Mouse (Mus musculus) hematopoietic stem cell, adult 5-6 weeks (primary cell): ENCODE measurements around the gene Cfap161. TPM values are rescaled to one million over a fixed set of nuclear protein-coding genes. Genes with fewer than 3 reads are reported as not detected.

ENCODE experiments used
- ATAC-seq, 2 experiments: fragments of 125-278 bp in 1 of 2; replicated peaks in 1 of 2; 2 replicates each; pipeline ENCODE4 v1.8.0; 2016 to 2017; ENCODE audit warnings: inconsistent platforms in 2 of 2, mild to moderate bottlenecking in 2 of 2, moderate number of reproducible peaks in 2 of 2, low read depth in 1 of 2, moderate TSS enrichment in 1 of 2; ENCODE audit not compliant: low FRiP score in 2 of 2, poor library complexity in 2 of 2, severe bottlenecking in 2 of 2, insufficient read depth in 1 of 2, low TSS enrichment in 1 of 2
- total RNA-seq: library from RNA; stranded (forward); fragments of 172-1452, 232-1000 nt; gene quantifications from 2 replicates; pipeline ENCODE4 v1.2.3, GENCODE M21; 2017

Gene Cfap161
- total RNA-seq, 1 experiment from 2014 or later, result not detected

DNA sequence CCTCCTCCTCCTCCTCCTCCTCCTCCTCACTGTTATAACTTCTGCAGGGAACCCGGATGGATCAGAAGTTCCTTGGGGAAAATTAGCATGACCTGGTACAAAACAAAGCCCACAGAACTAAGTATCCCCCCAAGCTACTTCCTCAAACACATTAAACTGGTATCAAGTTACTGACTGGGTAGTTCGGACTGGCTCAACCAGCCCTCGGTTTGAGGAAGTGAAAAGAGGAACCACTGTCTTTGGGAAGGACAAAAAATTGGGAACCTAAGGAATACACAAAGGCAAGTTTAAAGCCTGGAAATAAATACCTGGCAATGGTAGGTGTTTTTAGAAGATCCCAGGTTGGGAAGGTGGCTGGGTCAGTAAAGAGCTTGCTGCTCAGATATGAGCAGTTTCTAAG is 15.0 kb upstream of the Cfap161 start:
- peak; percentile 78 to 85 for ATAC-seq

DNA sequence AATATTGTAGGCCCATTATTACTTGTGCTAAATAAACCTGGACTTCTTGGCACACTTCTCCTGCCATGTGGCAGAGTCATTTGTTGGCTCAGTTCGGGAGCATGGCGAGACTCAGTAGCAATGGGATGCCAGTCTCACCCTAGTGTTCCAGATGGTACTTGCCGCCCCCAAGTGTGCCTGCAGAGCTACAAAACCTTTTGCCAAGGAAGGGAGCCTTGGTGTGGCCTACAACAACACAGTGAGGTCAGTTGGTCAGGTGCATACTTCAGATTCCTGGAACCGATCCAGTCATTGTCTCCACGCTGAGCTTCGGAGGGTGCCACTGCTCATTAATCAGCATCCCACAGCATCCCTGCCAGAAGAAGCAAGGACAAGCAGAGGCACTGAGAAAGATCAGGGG is 14.4 kb upstream of the Cfap161 start:
- ATAC-seq, result no peak

DNA sequence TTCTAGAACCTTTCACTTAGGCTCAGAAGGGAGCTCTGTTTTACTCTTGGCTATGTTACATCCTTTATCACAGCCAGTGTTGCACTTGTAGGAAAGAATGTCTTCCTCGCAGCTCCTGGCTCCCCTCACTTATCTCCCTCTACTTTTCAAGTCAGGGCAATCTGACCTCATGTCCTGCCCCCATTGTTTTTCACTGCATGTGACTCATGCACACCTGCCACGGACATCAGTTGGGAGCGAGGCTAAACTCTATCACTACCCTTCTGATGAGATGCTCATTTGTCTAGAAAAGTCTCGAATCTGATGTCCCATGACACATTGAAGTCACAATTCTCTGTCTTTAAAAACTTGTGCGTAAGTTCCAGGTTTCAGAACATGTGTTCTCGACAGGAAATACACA is 12.3 kb upstream of the Cfap161 start:
- ATAC-seq, result no peak

DNA sequence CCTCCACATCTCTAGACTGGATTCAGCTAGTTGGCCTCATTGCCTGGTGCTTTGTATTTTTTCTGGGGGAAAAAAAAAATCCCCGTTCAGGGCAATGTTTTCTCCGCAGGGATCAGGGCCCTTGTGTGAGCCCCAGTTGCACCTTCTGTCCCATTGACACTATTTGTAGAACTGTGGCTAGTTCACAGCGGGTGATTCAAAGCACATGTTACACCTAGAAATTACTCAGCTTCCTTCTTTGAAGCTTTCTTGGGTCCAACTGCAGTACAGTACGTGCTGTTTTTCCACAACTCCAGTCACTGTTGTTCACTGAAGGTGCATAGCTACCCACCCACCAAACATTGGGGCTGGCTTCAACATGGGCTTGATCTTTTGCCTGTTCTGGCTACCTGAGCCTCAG is 9.1 kb upstream of the Cfap161 start:
- no peak for ATAC-seq

- ATAC-seq, result peak; percentile 67 to 87
These were observed 7.8 kb upstream of the Cfap161 start for GRCm38 (mm10) chr7:83802509-83802908.

GRCm38 (mm10) chr7:83802007-83802406 is 7.3 kb upstream of the Cfap161 start:
- ATAC-seq, result peak; percentile 30 to 54; a peak in 2 of 4 replicates

DNA sequence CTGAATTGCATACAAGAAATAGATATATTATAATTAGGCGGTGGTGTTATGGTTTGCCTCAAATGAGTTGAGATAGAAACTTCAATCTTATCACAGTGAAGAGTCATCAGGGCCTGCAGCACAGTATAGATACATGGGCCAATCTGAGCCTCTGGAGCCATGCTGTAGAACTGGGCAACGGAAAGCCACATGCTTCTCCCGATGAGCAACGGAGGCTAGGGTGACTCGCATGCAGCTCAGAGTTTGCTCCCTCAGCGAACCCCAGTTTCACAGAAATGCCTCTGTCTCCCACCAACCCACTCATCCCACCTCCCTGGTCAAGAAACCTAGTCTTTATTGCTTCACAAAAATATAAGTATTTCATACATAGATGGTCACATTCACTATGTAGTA is 6.8 kb upstream of the Cfap161 start:
- ATAC-seq, result no peak

DNA sequence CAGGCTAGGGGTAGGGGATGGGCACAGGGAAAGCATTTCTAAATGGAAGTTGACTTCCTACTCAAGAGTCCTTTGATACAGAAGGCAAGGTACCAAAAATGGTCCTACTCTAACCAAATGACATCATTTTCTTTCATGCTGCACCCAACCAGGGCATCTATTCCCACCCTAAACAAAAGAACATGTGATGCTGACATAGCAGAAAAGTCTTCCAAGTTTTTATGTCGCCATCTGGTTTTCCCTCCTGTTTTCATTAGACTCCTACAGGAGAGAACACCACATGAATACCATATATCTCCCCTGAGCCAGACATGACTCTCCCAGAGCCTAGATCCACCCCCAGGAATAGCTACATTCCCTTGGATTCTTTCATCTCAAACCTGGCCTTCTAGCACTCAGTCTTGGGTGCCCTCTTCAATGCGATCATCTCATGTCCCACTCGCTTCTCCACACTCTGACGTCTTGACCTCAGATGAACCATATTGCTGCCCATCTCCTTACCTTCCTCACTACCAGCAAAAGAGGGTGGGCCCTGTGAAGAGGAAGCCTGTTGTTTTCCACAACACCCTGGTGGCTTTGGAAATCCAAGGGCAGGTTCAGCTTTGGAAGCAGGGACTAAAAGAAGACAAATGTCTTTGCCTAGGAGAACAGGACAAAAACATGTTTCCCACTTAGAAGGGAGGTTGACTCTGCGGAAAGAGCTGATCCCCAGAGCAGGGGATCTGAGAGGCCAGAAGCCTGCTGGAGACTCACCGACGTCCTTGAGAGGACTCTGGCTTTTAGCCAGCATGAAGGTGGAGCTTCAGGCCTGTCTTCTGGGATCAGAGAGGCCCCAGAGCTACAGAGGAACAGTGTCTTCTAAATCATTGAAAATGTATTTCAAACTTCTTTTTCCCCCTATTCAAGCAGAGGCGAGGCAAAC is 6.1 kb upstream of the Cfap161 start:
- ATAC-seq, result no peak

DNA sequence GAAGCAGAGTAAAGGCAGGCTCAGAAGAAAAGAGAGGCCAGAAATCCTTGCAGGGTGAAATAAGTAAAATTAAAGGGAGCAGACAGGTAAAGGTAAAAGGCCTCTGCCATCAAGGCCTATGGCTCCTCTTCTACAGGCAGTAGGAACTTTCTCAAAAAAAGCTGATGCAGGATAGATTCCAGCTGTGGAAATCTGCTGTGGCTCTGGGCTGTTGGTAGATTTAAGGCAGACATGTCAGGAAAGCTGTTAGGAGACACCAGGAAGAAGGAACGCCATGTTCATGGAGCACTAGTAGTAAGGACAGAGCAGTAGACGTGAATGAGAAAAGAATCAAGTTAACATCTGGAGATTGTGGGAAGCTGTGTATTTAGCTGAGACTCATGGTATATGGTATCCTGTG is 5.4 kb upstream of the Cfap161 start:
- ATAC-seq, result no peak

GRCm38 (mm10) chr7:83798004-83798403 is 3.3 kb upstream of the Cfap161 start:
- no peak for ATAC-seq

DNA sequence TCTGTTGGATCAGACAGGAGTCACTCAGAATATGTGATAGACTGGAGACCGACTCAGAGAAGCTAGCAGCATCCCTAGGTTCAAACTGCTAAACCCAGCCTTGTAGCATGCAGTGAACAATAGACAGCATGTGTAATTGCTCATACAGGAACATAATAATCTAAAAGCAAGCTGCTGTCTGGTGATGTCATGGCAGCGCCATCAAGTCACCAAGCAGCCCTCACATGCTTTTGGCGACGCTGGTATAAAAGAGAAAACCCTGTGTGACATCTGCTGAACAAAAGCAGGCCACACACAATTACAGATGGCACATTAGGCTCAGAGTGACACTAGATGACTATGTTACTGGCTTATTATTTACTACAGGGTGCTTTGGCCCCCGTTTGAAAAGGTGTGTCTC is 1.5 kb upstream of the Cfap161 start:
- no peak for ATAC-seq

DNA sequence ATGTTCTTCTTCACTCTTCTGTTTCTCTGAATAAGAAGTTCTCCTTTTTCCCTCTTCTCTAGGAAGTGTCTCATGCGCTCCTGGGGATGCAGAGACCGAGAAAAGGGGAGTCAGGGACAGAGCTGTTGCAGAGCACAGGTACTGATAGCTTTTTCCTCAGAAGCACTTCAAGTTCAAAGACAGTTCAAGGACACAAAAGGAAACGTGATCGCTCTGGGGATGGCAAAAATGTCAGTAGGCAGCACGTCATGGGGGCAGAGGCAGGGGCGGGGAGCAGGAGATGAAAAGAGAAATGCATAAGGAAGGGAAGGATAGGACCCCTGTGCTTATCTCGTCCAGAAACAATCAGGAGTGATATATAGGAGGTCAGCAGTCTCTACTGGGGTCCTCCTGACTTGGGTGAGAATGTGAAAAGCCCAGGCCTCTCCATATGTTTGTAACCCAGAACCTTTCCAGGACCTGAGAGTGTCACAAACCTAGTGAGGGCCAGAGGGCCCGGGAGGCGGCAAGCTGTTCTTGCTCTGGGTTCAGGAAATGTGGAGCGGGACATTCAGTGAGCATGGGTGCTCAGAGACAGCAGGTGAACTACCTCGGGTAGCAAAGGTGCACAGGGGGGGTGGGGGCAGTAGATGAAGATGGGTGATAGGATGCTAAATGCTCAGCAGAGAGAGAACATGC is 535 bp downstream of the Cfap161 start:
- ATAC-seq, result 0 out of 4 replicates have a peak, but pooled peaks of 1 of the 2 experiments have one; percentile 22

DNA sequence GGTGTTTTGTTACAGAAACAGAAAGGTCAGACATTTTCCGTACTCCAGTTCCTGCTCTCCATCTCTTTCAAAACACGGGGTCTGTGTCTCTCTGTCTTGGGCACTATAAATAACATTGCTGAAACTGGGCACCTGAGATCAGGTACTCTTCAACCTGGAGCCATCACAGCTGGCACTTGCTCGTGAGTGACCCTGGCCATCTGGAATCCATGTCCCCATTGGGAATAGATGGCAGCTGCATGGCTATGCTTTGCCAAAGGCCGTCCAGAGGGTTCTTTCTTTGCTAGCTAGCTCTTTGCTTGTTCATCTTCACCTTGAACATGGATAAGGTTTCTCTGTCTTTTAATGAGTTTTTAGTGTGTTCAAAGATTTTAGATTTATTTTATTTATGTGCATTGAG is 13.8 kb downstream of the Cfap161 start:
- no peak for ATAC-seq

DNA sequence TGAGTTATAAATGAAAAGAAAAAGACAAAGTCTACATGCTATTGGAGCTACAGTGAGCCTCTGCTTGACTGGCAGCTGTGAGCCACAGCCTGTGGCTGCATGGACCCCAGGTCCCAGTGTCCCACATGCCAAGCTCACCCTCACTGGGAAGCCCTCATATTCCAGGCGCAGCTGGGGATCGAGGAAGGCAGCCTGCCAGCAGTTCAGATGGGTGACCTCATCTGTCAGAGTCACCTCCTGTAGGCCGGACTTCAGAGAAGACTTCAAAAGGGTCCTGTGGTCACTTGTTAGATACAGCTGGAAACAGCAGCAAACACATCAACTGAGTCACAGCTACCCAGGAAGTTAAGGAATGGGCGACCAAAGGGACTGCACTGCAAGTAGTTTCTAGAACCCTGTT is 14.7 kb downstream of the Cfap161 start:
- ATAC-seq, result no peak

DNA sequence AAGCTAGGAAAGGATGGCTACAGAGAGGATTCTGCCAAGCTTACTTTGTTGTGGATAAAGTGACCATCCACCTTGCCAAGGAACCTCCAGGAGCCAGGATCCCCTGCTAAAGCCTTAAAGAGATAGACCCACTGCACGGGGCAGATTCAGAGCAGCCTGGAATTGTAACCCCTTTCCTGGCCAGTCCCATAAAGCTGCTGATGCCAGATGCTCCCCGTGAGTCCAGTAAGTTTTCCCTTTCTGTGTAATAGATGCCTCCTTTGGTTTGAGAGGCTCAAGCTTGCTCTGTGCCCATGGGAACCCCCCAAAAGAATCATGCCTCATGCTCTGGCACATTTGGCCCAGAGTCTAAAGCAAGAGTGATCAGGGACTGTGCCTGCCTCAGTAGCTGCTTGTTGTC is 15.7 kb downstream of the Cfap161 start:
- ATAC-seq, result no peak

GRCm38 (mm10) chr7:83778516-83778915 is 16.2 kb downstream of the Cfap161 start:
- no peak for ATAC-seq

DNA sequence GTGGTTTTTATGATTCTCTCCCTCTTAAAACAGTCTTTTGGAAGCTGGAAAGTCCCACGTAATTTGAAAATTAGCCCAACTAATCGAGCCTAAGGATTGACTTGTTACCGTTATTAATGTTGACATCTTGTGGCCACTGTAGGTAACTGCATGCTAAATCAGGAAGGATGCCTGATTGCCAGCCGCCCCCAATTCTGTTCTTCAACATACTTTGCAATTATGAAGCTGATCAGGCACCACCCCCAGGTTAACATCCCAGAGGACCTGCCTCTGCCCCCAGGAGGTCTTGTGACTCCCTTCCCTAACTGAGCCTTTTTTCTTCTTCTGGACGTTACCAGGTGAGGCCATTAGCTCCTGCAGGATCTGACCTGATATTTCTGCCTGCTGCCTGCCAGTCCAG is 20.0 kb downstream of the Cfap161 start:
- peak; percentile 37 to 56; a peak in 1 of 4 replicates for ATAC-seq

GRCm38 (mm10) chr7:83763674-83764073 is 31.0 kb downstream of the Cfap161 start:
- no peak for ATAC-seq
